Mouse (Mus musculus): ENCODE data around the gene Dab2ip. TPM values are rescaled to one million over a fixed set of nuclear protein-coding genes. Genes with fewer than 3 reads are reported as not detected.

Dab2ip gene
- polyA plus RNA-seq, 1 experiment from 2014 or later, result 41.3 TPM

- peak; percentile 99 for TF ChIP-seq CTCF (IDR thresholded peaks at IDR 0.05; ENCODE audit: low read depth)
- no peaks in the 10 kb centered on the region for H3K36me3 ChIP-seq (ENCODE audit: control insufficient read depth, insufficient read depth)
- H3K27me3 ChIP-seq (replicated peaks; ENCODE audit: control insufficient read depth, insufficient read depth, low read length), result no peaks in the 10 kb centered on the region
- no peak overlapping the region for H3K4me2 ChIP-seq (replicated peaks; ENCODE audit: low read depth)
- no peak overlapping the region for H3K4me3 ChIP-seq (ENCODE audit: low read depth, low read length)
- H3K9me3 ChIP-seq (ENCODE audit: control insufficient read depth), result no peaks in the 10 kb centered on the region
- 0 out of 2 replicates have a peak overlapping the region, but pooled peaks have one; percentile 10 for H3K27ac ChIP-seq (ENCODE audit: low read depth, low read length)
- peak; percentile 19; the same call in 1 of the 2 replicates for ATAC-seq
- WGBS, result 13% methylated on average over 13 of the region's 13 CpGs
- H3K4me1 ChIP-seq (replicated peaks; ENCODE audit: control insufficient read depth, insufficient read depth, low read length), result no peaks in the 10 kb centered on the region
- H3K9ac ChIP-seq (ENCODE audit: low read depth, low read length), result no peak overlapping the region
Observed at GRCm38 (mm10) chr2:35539276-35539972, 18.6 kb upstream of the Dab2ip start.

- H3K36me3 ChIP-seq (ENCODE audit: control insufficient read depth, insufficient read depth), result no peaks in the 10 kb centered on the region
- no peaks in the 10 kb centered on the region for H3K4me1 ChIP-seq (replicated peaks; ENCODE audit: control insufficient read depth, insufficient read depth, low read length)
- H3K27me3 ChIP-seq (replicated peaks; ENCODE audit: control insufficient read depth, insufficient read depth, low read length), result no peaks in the 10 kb centered on the region
- WGBS, result 27% methylated on average over 4 of the region's 4 CpGs
- no peak for TF ChIP-seq CTCF (IDR thresholded peaks at IDR 0.05; ENCODE audit: low read depth)
- no peak for ATAC-seq
- no peaks in the 10 kb centered on the region for H3K9me3 ChIP-seq (ENCODE audit: control insufficient read depth)
- no peak overlapping the region for H3K4me2 ChIP-seq (replicated peaks; ENCODE audit: low read depth)
- no peak overlapping the region for H3K9ac ChIP-seq (ENCODE audit: low read depth, low read length)
- H3K27ac ChIP-seq (ENCODE audit: low read depth, low read length), result no peak overlapping the region
- H3K4me3 ChIP-seq (ENCODE audit: low read depth, low read length), result no peak overlapping the region
Observed at GRCm38 (mm10) chr2:35540798-35541197, 17.3 kb upstream of the Dab2ip start.

- TF ChIP-seq CTCF (IDR thresholded peaks at IDR 0.05; ENCODE audit: low read depth), result peak; percentile 99
- Histone ChIP-seq H3K27ac (ENCODE audit: low read depth, low read length) (no peak overlapping the region), H3K4me3 (ENCODE audit: low read depth, low read length) (no peak overlapping the region), H3K27me3 (replicated peaks; ENCODE audit: control insufficient read depth, insufficient read depth, low read length) (no peaks in the 10 kb centered on the region), H3K9ac (ENCODE audit: low read depth, low read length) (no peak overlapping the region), H3K36me3 (ENCODE audit: control insufficient read depth, insufficient read depth) (no peaks in the 10 kb centered on the region), H3K4me1 (replicated peaks; ENCODE audit: control insufficient read depth, insufficient read depth, low read length) (no peaks in the 10 kb centered on the region), H3K9me3 (ENCODE audit: control insufficient read depth) (no peaks in the 10 kb centered on the region), H3K4me2 (replicated peaks; ENCODE audit: low read depth) (peak overlapping the region; percentile 54)
- 1% methylated on average over 14 of the region's 14 CpGs for WGBS
- peak; percentile 39; the same call in 1 of the 2 replicates for ATAC-seq
Observed at GRCm38 (mm10) chr2:35544717-35545116, 13.3 kb upstream of the Dab2ip start.

- no peaks in the 10 kb centered on the region for H3K9me3 ChIP-seq (ENCODE audit: control insufficient read depth)
- no peaks in the 10 kb centered on the region for H3K27me3 ChIP-seq (replicated peaks; ENCODE audit: control insufficient read depth, insufficient read depth, low read length)
- H3K4me2 ChIP-seq (replicated peaks; ENCODE audit: low read depth), result peak overlapping the region; percentile 54
- no peak for TF ChIP-seq CTCF (IDR thresholded peaks at IDR 0.05; ENCODE audit: low read depth)
- no peaks in the 10 kb centered on the region for H3K36me3 ChIP-seq (ENCODE audit: control insufficient read depth, insufficient read depth)
- no peak overlapping the region for H3K27ac ChIP-seq (ENCODE audit: low read depth, low read length)
- no peak for ATAC-seq
- no peaks in the 10 kb centered on the region for H3K4me1 ChIP-seq (replicated peaks; ENCODE audit: control insufficient read depth, insufficient read depth, low read length)
- no peak overlapping the region for H3K9ac ChIP-seq (ENCODE audit: low read depth, low read length)
- H3K4me3 ChIP-seq (ENCODE audit: low read depth, low read length), result no peak overlapping the region
- 41% methylated on average over 7 of the region's 7 CpGs for WGBS
Observed at GRCm38 (mm10) chr2:35545125-35545590, 12.9 kb upstream of the Dab2ip start.

GRCm38 (mm10) chr2:35546462-35546861 lies 11.6 kb upstream of the Dab2ip start:
- TF ChIP-seq CTCF (IDR thresholded peaks at IDR 0.05; ENCODE audit: low read depth), result no peak
- WGBS, result 78% methylated on average over 6 of the region's 6 CpGs
- no peak for ATAC-seq

GRCm38 (mm10) chr2:35549191-35549590 lies 8.9 kb upstream of the Dab2ip start:
- H3K27ac ChIP-seq (ENCODE audit: low read depth, low read length), result no peak overlapping the region
- ATAC-seq, result peak; percentile 28; the same call in 1 of the 2 replicates
- WGBS, result 21% methylated on average over 4 of the region's 4 CpGs

More at GRCm38 (mm10) chr2:35546462-35546861, 11.6 kb upstream of the Dab2ip start:
- no peak overlapping the region for H3K4me3 ChIP-seq (ENCODE audit: low read depth, low read length)
- no peak overlapping the region for H3K4me2 ChIP-seq (replicated peaks; ENCODE audit: low read depth)
- no peaks in the 10 kb centered on the region for H3K27me3 ChIP-seq (replicated peaks; ENCODE audit: control insufficient read depth, insufficient read depth, low read length)
- H3K27ac ChIP-seq (ENCODE audit: low read depth, low read length), result no peak overlapping the region
- no peaks in the 10 kb centered on the region for H3K36me3 ChIP-seq (ENCODE audit: control insufficient read depth, insufficient read depth)
- no peak overlapping the region for H3K9ac ChIP-seq (ENCODE audit: low read depth, low read length)
- no peaks in the 10 kb centered on the region for H3K9me3 ChIP-seq (ENCODE audit: control insufficient read depth)
- H3K4me1 ChIP-seq (replicated peaks; ENCODE audit: control insufficient read depth, insufficient read depth, low read length), result no peaks in the 10 kb centered on the region

More at GRCm38 (mm10) chr2:35549191-35549590, 8.9 kb upstream of the Dab2ip start:
- no peaks in the 10 kb centered on the region for H3K36me3 ChIP-seq (ENCODE audit: control insufficient read depth, insufficient read depth)
- no peak overlapping the region for H3K9ac ChIP-seq (ENCODE audit: low read depth, low read length)
- no peaks in the 10 kb centered on the region for H3K4me1 ChIP-seq (replicated peaks; ENCODE audit: control insufficient read depth, insufficient read depth, low read length)
- H3K4me2 ChIP-seq (replicated peaks; ENCODE audit: low read depth), result no peak overlapping the region
- H3K27me3 ChIP-seq (replicated peaks; ENCODE audit: control insufficient read depth, insufficient read depth, low read length), result no peaks in the 10 kb centered on the region
- no peak for TF ChIP-seq CTCF (IDR thresholded peaks at IDR 0.05; ENCODE audit: low read depth)
- H3K9me3 ChIP-seq (ENCODE audit: control insufficient read depth), result no peaks in the 10 kb centered on the region
- H3K4me3 ChIP-seq (ENCODE audit: low read depth, low read length), result no peak overlapping the region
